Mouse (Mus musculus) mouse embryonic stem cell (cell line): ENCODE data around the gene St3gal3.

Experiments
- in situ Hi-C, 2 experiments: fragments of 300-500 bp; cut with MboI; formaldehyde crosslinking; loops; 1 replicate in 1 of 2; 3 replicates in 1 of 2; pipeline ENCODE4 v1.14.3; 2019 to 2020; ENCODE audit warnings: low sequenced_read_pairs in 2 of 2, low pct_unique_long_range_greater_than_20kb in 1 of 2, mixed read lengths in 1 of 2; ENCODE audit not compliant: unreplicated experiment in 1 of 2

Gene St3gal3

DNA sequence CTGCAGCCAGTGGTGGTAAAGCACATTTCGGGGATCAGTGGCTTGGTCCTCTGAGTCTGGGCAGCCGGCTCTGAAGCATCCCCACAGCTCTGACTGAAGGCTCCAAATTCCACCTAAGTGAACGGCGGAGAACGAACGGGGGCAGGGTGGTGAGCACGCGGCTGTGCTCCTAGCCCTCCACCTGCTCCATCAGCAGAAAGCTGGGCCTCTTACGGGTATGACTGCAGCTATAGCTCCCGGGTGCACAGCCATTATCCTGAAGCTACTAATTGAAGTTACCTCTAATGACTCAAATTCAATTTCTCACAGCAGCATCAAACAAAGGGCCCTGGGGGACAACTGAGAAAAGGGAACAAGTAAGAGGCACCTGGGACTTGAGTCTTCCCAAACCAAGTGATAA is 12.4 kb upstream of the St3gal3 start:
- in situ Hi-C loops, result no loop called here

DNA sequence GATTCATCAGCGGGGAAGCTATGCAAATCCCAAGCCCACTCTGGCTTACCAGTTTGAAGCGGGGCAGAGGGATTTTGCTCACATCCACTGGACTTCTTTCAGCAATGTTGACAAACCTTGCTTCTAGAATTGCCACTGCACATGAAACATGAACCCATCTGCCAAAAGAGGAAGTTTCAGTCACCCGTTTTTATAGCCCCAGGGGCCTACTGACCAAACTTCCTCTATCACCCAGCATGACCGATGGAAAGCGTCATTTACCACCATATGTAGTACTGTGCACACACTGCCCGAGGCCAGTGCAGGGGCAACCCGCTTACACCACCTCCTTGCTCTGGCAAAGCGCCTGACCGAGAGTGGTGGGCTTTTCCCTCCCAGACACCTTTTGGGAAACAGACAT is 9.6 kb upstream of the St3gal3 start:
- in situ Hi-C loops, result no loop called here

DNA sequence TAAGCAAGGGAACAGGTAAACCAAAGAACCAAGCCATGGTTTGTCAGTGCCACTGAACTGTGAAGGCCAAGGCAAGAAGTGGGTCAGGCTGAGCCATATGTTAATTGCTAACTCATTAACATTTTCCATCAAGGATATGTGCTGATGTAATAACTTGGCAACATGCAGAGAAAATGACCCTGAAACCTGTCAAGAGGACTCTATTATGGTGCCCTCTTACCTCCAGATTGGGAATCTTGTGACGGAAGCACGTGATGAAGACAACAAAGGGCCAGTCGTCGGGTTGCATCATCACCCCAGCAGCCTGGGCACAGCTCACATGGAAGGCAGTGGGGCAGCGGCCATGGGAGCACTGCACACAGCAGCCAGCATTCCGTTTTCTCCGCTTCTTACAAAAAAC is 9.0 kb upstream of the St3gal3 start:
- in situ Hi-C loops, result no loop called here

DNA sequence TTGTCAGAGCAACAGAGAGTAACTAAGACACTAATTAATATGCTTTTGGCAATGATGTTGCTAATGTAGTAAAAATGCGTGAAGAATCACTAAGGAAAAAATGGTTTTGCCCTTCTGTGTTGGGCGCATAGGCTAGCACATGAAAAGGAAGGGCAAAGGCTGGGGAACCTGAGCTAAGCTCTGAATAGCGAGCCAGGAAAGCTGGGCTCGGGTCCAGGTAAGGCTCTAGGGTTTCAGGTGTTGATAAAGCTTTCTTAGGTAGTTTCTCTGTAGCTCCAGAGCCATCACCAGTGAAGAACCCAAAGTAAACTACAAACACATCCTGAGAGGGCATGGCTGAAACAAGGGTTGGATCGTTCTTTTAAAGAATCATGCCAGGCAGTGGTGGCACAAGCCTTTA is 6.8 kb upstream of the St3gal3 start:
- in situ Hi-C loops, result no loop called here

DNA sequence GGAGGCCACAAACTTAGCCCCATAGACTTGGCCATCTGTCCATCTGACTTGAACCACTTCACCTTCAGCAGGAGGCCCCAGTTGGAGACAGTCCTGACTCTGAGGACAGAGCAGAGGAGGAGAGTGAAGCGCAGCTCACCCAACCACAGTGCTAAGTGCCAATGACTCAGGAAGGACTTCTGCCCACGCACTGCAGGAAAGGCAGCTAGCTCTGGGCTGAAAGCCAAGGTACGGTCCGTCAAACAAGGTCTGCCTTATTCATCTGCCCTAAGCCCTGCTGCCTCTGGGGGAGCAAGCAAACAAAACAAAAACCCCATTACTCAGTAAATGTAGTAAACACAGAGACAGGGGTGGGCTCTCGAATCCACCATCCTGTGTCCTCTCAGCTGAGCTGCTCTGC is 4.2 kb upstream of the St3gal3 start:
- in situ Hi-C loops, result no loop called here

DNA sequence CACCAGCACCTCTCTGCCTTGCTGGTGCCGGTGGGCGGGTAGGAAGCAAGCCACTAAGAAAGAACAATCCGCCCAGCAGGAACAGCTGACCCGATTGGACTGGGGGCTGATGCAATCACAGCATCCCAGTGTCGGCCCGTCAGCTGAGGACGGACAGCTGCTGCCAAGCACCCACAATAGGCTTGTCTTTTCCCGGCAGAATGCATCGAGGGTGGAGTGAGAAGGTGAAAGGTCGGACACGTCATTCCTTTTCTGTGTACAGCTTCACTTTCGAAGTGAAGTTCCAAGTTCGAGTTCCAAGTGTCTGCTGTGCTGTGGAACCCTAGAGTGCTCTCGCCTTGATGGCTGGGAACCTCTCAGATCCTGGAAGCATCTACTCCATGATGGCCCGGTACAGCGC is 3.1 kb upstream of the St3gal3 start:
- in situ Hi-C loops, result no loop called here

DNA sequence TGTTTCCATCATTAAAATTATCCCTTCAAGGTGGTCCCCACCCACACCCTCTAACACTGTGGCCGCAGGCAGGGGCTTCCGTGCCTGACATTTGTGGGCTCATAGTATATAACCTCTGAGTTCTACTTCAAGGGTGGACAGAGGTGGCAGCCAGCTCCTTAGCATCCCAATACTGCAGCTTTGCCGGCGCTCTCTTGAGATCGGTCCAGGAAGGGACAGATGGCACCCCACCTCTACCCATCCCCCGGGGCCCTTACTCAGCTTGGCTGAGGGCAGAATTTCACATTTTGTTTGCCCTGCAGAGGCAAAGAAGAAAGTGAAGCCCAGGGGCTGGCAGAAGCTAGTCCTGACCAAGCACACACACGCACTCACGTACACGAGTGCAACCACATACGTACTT is 2.6 kb upstream of the St3gal3 start:
- in situ Hi-C loops, result no loop called here

DNA sequence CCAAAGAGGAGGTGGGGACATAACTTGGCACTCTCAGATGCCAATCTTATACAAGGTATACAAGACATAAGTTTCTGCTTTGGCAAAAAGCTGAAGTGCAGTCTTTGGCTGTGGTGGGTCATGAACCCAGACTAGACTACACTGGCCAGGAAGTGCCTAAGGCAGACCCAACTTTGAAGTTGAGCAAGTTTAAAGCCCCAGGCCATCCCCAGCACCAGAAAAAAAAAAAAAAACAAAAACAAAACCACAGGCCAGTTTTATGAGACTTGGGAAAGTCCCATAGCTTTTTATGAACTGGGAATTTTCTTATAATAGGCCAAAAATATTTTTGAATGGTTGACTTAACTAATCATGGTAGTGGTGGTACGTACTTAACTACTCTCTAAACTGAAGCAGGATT is 700 bp upstream of the St3gal3 start:
- in situ Hi-C loops, result no loop called here

DNA sequence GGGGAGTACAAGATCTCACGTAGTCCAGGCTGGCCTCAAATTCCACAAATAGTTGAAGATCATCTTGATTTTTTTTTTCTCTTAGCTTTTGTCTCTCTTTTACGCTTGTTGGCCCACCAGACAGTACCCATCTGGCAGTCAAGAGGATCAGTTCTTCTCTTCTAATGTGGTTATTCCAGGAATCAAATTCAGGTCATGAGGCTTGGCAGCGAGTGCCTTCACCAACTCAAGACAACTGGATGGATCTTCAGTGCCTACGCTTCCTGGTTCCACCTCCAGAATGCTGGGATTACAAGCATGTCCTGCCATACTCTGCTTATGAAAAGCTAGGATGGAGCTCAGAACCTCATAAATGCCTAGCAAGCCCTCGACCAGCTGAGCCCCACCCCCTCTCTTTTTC is 3.4 kb downstream of the St3gal3 start:
- in situ Hi-C loops, result no loop called here

DNA sequence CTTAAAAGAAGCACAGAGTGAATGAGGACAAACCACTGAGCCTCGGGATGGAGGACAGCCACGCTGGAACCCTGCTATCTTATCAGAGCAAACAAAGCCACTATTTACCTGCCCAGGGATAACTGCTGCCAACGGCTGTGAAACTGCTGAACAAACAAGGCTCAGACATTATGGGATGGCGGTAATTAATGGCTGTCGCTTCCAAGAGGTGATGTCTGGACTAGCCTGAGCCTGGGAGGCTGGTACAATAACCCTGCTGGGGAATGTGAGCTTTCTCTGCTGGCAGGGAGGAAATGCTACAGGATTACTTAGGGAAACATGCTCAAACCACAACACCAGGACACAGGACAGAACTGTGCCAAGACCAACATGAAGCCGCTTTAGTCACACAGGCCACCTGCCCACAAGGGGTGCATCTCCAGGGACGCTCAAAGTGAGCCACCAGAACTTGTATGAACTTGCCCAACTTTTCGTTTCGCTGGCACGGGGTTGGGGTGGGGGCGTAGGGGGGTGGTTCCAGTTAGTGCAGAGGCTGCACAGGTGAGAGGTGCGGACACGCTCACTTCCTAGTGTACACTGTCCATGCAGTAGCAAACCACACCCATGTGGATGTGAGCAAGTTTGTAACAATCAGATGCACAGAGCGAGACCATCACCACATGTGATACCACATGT is 11.5 kb downstream of the St3gal3 start:
- in situ Hi-C loops, result no loop called here

DNA sequence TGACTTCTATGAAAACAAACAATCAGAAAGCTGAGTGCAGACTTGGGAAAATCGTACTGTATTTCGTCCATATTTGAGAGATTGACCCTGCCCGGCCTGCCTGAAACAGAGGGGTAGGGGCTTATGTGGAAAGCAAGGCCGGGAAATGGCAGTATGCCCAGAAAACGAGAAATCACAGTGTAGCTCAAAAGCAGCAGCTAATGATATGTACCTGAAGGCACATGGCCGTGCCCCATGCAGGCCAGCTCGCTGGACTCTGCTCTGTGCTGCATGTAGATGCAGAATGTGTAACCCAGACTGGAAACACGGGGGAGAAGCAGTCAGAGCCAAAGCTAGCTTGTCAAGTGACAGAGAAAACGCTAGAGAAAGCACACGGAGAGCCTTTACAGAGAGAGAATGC is 12.6 kb downstream of the St3gal3 start:
- in situ Hi-C loops, result no loop called here

DNA sequence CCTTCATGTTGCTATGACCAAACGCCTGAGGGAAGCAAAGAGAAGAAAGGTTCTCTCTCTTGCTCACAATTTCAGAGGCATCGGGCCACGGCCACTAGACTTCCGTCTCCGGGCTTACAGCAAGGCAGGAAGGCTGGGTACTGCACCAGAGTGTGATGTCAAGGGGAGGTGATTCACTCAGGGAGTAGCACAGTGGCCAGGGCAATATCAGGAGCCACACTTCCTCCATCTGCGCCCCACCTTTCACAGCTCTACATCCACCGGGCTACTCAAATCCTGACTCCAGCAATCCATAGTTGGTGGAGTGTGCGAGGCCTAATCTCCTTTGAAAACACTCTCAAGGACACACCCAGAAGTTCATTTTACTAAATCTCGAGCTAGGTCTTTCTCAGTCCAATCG is 17.1 kb downstream of the St3gal3 start:
- in situ Hi-C loops, result no loop called here

DNA sequence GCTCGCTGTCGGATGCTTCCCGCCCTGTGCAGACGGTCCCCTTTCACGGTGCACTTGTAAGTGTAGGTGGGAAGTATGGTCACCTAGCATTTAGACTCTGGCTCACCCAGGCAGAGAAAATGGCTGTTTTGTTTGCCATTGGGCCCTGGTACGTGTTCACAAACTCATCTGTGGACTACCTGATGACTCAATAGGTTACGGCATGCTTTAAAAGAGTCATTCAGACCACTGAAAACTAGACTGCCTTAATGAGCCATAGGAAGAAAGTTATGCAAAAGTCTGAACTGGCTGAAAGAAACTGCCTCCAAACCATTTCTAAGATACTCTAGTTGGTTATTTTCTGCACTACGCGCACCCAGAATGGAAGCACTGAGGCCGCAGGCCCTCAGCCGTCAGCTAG is 18.6 kb downstream of the St3gal3 start:
- in situ Hi-C loops, result no loop called here

DNA sequence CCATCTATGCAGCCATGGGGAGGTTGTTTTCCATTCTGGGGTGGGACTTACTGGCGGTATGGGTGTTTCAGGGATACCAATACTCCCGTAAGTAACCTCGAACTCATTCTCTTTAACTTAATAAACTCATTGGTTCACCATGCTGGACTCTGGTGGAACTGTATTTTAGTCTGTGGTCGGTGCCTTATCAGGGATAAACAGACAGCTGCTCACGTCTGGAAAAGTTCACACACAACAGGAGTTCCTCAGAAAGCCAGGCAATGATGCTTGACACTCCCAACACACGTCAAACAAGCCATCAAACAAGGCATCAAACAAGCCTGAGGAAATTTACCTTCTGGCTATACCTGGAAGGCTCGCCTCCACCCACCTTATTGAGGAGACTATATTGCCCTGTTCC is 19.6 kb downstream of the St3gal3 start:
- in situ Hi-C loops, result no loop called here

DNA sequence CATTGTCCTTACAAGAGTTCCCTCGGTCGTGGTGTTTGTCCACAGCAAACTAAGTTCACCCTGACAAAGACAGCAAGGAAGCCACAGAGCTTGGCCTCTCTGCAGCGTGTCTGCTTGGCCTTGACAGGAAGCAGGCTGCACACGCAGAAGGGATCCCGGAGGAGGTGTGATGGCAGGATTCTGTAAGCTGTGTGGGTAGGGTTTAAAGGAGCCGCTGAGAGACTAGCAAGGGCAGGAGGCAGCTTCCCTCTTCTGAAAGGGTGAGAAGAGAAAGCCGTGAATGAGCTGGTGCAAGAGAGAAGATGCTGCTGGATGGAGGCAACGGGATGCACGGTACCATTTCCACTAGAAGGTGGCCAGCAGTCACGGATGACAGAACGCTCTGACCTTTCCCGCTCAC is 22.1 kb downstream of the St3gal3 start:
- in situ Hi-C loops, result no loop called here

DNA sequence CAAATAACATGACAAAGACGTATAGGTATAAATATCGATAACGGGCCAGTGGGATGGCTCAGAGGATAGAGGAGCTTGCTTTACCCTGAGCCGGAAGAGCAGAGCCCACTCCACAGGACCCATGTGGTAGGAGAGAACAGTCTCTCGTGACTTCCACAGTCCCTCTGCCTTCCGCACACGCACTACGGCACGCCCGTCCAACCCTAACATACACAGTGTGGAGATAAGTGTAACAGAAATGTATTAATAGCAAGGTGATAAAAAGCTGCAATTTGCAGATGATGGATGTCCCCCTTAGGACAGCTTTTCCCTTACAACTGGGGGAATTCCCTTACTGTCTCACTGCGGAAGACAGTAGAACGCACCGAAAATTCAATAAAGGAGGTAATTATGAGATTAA is 25.1 kb downstream of the St3gal3 start:
- in situ Hi-C loops, result no loop called here

DNA sequence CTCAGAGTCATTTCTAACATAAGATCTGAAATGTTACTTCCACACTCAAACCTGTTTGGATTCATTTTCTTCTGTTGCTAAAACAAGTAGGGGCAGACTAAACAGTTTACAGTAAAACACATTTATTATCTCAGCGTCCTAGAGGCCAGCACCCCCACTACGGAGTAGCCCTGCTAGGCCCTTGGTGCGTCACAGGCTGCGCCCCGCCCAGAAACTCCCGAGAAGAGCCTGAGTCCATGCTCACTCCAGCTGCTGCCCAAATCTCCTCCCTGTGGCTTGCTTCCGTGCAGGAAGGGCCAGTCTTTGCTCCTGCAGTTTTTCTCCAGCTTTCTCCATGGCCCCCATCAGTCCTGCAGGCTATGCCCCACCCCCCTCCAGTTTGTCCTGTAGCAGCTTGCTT is 25.9 kb downstream of the St3gal3 start:
- in situ Hi-C loops, result no loop called here

DNA sequence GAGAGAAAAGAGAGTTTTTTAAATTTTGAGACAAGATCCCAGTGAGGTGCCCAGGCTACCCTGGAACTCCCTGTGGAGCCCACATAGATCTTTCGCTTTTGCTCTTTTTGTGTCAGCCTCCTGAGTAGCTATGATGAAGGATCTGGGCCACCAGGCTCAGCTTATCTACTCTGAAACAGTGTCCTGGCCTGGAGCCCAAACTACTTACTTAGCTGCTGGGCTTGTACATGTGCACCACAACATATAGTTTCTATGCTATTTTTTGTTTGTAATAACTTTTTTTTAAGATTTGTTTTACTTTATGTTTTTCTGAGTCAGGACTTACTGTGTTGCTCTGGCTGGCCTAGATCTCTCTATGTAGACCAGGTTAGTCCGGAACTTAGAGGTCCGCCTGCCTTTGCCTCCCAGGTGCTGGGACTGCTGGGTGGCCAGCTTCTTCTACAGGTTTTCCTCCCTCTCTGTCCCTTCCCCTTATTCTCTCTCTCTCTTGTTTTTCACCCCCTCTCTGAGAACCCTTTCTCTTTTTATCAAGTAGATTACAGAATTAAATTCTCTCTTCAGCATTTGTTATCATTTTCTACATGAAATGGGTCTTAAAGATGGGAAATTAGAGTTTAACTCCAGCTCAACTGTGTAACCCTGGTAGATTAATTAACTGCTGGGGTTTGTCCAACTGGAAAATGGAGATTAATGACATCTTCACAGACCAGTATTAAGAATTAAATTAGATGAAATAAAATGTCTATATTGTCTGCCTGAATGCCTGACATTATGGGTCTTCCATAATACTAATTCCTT is 29.3 kb downstream of the St3gal3 start:
- in situ Hi-C loops, result no loop called here

DNA sequence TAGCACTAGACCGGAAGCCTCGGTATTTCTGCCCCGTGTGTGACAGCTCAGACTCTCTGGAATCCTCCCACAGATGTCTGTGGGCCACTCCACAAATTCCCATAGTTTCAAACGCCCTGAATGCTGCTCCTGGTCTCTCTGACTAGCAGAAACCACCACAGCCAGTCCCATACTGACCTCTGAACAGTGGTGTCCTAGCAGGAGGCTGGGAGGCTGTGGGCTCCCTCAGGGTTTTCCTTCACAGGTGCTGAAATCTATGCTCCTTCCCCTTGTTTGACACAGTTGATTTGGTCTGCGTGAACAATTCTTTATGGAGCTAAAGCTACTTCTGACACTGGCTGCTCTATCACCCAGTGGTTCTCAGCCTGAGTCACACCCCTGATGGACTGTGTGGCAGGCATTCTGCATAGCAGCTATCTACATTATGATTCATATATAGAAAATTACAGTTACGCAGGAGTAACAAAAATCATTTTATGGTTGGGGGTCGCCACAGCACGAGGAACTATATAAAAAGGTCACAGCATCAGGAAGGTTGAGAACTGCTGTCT is 31.4 kb downstream of the St3gal3 start:
- in situ Hi-C loops, result no loop called here

DNA sequence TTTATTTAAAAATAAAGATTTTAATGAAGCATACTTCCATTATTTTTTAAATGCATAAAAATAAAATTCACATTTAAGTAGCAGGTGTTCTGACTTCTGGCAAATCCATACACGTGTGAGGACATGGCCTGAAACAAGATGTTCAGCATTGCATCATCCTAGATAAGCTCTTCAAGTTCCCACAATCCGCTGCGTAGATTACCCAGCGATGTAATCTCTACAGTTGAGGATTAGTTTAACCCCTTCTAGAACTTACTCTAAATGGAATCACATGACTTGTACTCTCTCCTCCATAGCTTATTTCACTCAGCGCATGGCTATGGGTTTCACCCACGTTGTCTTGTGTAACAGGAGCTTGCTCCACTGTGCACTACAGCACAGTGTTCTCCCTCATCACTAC is 33.2 kb downstream of the St3gal3 start:
- in situ Hi-C loops, result no loop called here
